Mouse (Mus musculus) MEL (cell line): ENCODE results near the gene Zfp281.

Experiments
- CHD2 ChIP-seq: IDR thresholded peaks from 2 replicates; pipeline ENCODE4 v1.6.1; 2011; ENCODE audit warnings: low read length, improper control_type of control experiment
- CTCF ChIP-seq, 3 experiments: IDR thresholded peaks in 2 of 3; conservative IDR thresholded peaks in 1 of 3; 2 replicates each; pipeline ENCODE4 v1.5.1; 2011 to 2012; ENCODE audit warnings: low read length in 3 of 3, low read depth in 2 of 3, mild to moderate bottlenecking in 2 of 3, improper control_type of control experiment in 1 of 3, inconsistent platforms in 1 of 3, mixed read lengths in 1 of 3, moderate library complexity in 1 of 3; ENCODE audit not compliant: control insufficient read depth in 1 of 3, insufficient read depth in 1 of 3, poor library complexity in 1 of 3, severe bottlenecking in 1 of 3
- JUND ChIP-seq: IDR thresholded peaks from 2 replicates; pipeline ENCODE4 v1.6.1; 2011; ENCODE audit warnings: low read depth, mild to moderate bottlenecking, improper control_type of control experiment, low read length
- POLR2A ChIP-seq, 2 experiments: IDR thresholded peaks; 2 replicates each; pipeline ENCODE4 v1.6.1; 2011 to 2012; ENCODE audit warnings: low read length in 2 of 2, mild to moderate bottlenecking in 2 of 2, control low read depth in 1 of 2, improper control_type of control experiment in 1 of 2, low read depth in 1 of 2, moderate library complexity in 1 of 2; ENCODE audit not compliant: control insufficient read depth in 1 of 2, insufficient read depth in 1 of 2, poor library complexity in 1 of 2
- POLR2AphosphoS2 ChIP-seq: IDR thresholded peaks from 2 replicates; pipeline ENCODE4 v1.6.1; 2011; ENCODE audit warnings: low read length, improper control_type of control experiment
- RAD21 ChIP-seq: IDR thresholded peaks from 2 replicates; pipeline ENCODE4 v1.6.1; 2011; ENCODE audit warnings: mild to moderate bottlenecking, low read depth, low read length, improper control_type of control experiment
- TAL1 ChIP-seq: IDR thresholded peaks from 2 replicates; pipeline ENCODE4 v1.6.1; 2012; ENCODE audit warnings: mild to moderate bottlenecking, inconsistent platforms, low read length, moderate library complexity, mixed read lengths
- TCF12 ChIP-seq: IDR thresholded peaks from 2 replicates; pipeline ENCODE4 v1.6.1; 2014; ENCODE audit warnings: low read depth, mild to moderate bottlenecking, inconsistent platforms, low read length, improper control_type of control experiment, moderate library complexity
- ZNF384 ChIP-seq: IDR thresholded peaks from 2 replicates; pipeline ENCODE4 v1.6.1; 2012; ENCODE audit warnings: low read depth, mild to moderate bottlenecking, inconsistent platforms, low read length, improper control_type of control experiment

- TF ChIP-seq TCF12 (no peak), TAL1 (no peak), CTCF (IDR thresholded peaks at IDR 0.05 in 2 of 3, conservative IDR thresholded peaks at IDR 0.05 in 1 of 3; ENCODE audit: control insufficient read depth in 1 of 3, insufficient read depth in 1 of 3, low read depth in 2 of 3, low read length in 3 of 3, poor library complexity in 1 of 3, severe bottlenecking in 1 of 3) (no peak), ZNF384 (no peak), POLR2A (IDR thresholded peaks at IDR 0.05; ENCODE audit: control insufficient read depth in 1 of 2, insufficient read depth in 1 of 2, low read depth in 1 of 2, low read length in 2 of 2, poor library complexity in 1 of 2) (no peak), RAD21 (no peak), CHD2 (no peak), POLR2AphosphoS2 (no peak), JUND (no peak)
These were observed 53.2 kb downstream of the Zfp281 start for GRCm38 (mm10) chr1:136677847-136678325.
